Mouse (Mus musculus): ENCODE results near the gene Ern1. TPM values are rescaled to one million over a fixed set of nuclear protein-coding genes. Genes with fewer than 3 reads are reported as not detected.
A peak's percentile ranks its signal among the peaks of the same experiment; 100 is the strongest.
"Not testable (repeated sequence)": the region's sequence is repeated elsewhere in the genome, so short reads cannot be mapped to it uniquely, and the experiment has no call there.

Ern1 gene
- polyA plus RNA-seq, 1 experiment from 2014 or later: 5.9 TPM

GRCm38 (mm10) chr11:106501308-106502158, 13.9 kb upstream of the Ern1 start:
- Histone ChIP-seq H3K27me3 (no peaks in the 10 kb centered on the region), H3K9me3 (no peaks in the 10 kb centered on the region), H3K4me2 (peak overlapping the region; percentile 49), H3K27ac (peak overlapping the region; percentile 98), H3K9ac (peak overlapping the region; percentile 97), H3K4me3 (peak overlapping the region; percentile 79), H3K36me3 (0 out of 2 replicates have a peak, but pooled peaks cover 7% of the 10 kb centered on the region), H3K4me1 (no peaks in the 10 kb centered on the region; the same call in 1 of the 2 replicates)
- ATAC-seq (ENCODE audit: insufficient number of reproducible peaks, low FRiP score, low TSS enrichment, low read depth): peak; percentile 56
- 2% methylated on average over 22 of the region's 22 CpGs for WGBS

- Histone ChIP-seq H3K36me3 (no peaks in the 10 kb centered on the region), H3K9me3 (no peaks in the 10 kb centered on the region), H3K4me1 (no peaks in the 10 kb centered on the region; the same call in 1 of the 2 replicates), H3K4me3 (peak overlapping the region; percentile 79), H3K27me3 (no peaks in the 10 kb centered on the region), H3K4me2 (peak overlapping the region; percentile 49), H3K9ac (peak overlapping the region; percentile 97), H3K27ac (peak overlapping the region; percentile 98)
- peak; percentile 97 for ATAC-seq (ENCODE audit: insufficient number of reproducible peaks, low FRiP score, low TSS enrichment, low read depth)
- WGBS: under 1% methylated on average over 52 of the region's 55 CpGs
Observed at GRCm38 (mm10) chr11:106500393-106501307, 13.0 kb upstream of the Ern1 start.

- H3K4me2 ChIP-seq: no peak overlapping the region
- H3K4me1 ChIP-seq: no peaks in the 10 kb centered on the region; the same call in 1 of the 2 replicates
- 31% methylated on average over 4 of the region's 4 CpGs for WGBS
- no peaks in the 10 kb centered on the region for H3K9me3 ChIP-seq
- H3K27me3 ChIP-seq: no peaks in the 10 kb centered on the region
- no peak overlapping the region for H3K9ac ChIP-seq
- H3K36me3 ChIP-seq: no peaks in the 10 kb centered on the region
- no peak overlapping the region for H3K4me3 ChIP-seq
- no peak overlapping the region for H3K27ac ChIP-seq
- no peak for ATAC-seq (ENCODE audit: insufficient number of reproducible peaks, low FRiP score, low TSS enrichment, low read depth)
Observed at GRCm38 (mm10) chr11:106498739-106499379, 11.2 kb upstream of the Ern1 start.

- no peaks in the 10 kb centered on the region for H3K36me3 ChIP-seq
- no peak overlapping the region for H3K4me2 ChIP-seq
- H3K4me3 ChIP-seq: no peak overlapping the region
- no peak overlapping the region for H3K9ac ChIP-seq
- H3K9me3 ChIP-seq: no peaks in the 10 kb centered on the region
- no peaks in the 10 kb centered on the region; the same call in 1 of the 2 replicates for H3K4me1 ChIP-seq
- WGBS: 82% methylated on average over 2 of the region's 2 CpGs
- ATAC-seq (ENCODE audit: insufficient number of reproducible peaks, low FRiP score, low TSS enrichment, low read depth): no peak
- H3K27ac ChIP-seq: no peak overlapping the region
- no peaks in the 10 kb centered on the region for H3K27me3 ChIP-seq
Observed at GRCm38 (mm10) chr11:106497926-106498325, 10.3 kb upstream of the Ern1 start.

- not testable (repeated sequence) for H3K9ac ChIP-seq; ATAC-seq (ENCODE audit: insufficient number of reproducible peaks, low FRiP score, low TSS enrichment, low read depth); H3K4me2 ChIP-seq; H3K36me3 ChIP-seq; H3K4me3 ChIP-seq; H3K4me1 ChIP-seq; H3K9me3 ChIP-seq; H3K27me3 ChIP-seq; H3K27ac ChIP-seq
- WGBS: 90% methylated on average over 2 of the region's 2 CpGs
Observed at GRCm38 (mm10) chr11:106497009-106497408, 9.4 kb upstream of the Ern1 start.

- Histone ChIP-seq H3K27ac (no peak overlapping the region), H3K27me3 (no peaks in the 10 kb centered on the region), H3K36me3 (no peaks in the 10 kb centered on the region), H3K4me3 (no peak overlapping the region), H3K9ac (no peak overlapping the region), H3K9me3 (no peaks in the 10 kb centered on the region), H3K4me2 (no peak overlapping the region), H3K4me1 (peaks cover 2% of the 10 kb centered on the region; the same call in 1 of the 2 replicates)
- WGBS: 71% methylated on average over 7 of the region's 7 CpGs
- no peak for ATAC-seq (ENCODE audit: insufficient number of reproducible peaks, low FRiP score, low TSS enrichment, low read depth)
Observed at GRCm38 (mm10) chr11:106492984-106493669, 5.5 kb upstream of the Ern1 start.

GRCm38 (mm10) chr11:106491393-106491792, 3.7 kb upstream of the Ern1 start:
- Histone ChIP-seq H3K9ac (no peak overlapping the region), H3K27me3 (no peaks in the 10 kb centered on the region), H3K4me1 (peaks cover 7% of the 10 kb centered on the region), H3K4me3 (no peak overlapping the region), H3K36me3 (no peaks in the 10 kb centered on the region), H3K27ac (no peak overlapping the region), H3K4me2 (no peak overlapping the region), H3K9me3 (no peaks in the 10 kb centered on the region)
- 0% methylated on average over 3 of the region's 3 CpGs for WGBS
- ATAC-seq (ENCODE audit: insufficient number of reproducible peaks, low FRiP score, low TSS enrichment, low read depth): no peak

- H3K4me3 ChIP-seq; ATAC-seq (ENCODE audit: insufficient number of reproducible peaks, low FRiP score, low TSS enrichment, low read depth); H3K27me3 ChIP-seq; H3K9ac ChIP-seq; H3K27ac ChIP-seq; H3K4me1 ChIP-seq; H3K9me3 ChIP-seq; H3K4me2 ChIP-seq; H3K36me3 ChIP-seq: not testable (repeated sequence)
- 82% methylated on average over 6 of the region's 6 CpGs for WGBS
Observed at GRCm38 (mm10) chr11:106490600-106490999, 2.9 kb upstream of the Ern1 start.

GRCm38 (mm10) chr11:106490057-106490456, 2.4 kb upstream of the Ern1 start:
- WGBS: 55% methylated on average over 10 of the region's 10 CpGs

GRCm38 (mm10) chr11:106489036-106489693, 1.5 kb upstream of the Ern1 start:
- H3K36me3 ChIP-seq: no peaks in the 10 kb centered on the region
- no peaks in the 10 kb centered on the region for H3K27me3 ChIP-seq
- H3K9me3 ChIP-seq: no peaks in the 10 kb centered on the region
- H3K4me3 ChIP-seq: no peak overlapping the region
- H3K4me1 ChIP-seq: peaks cover 8% of the 10 kb centered on the region
- 53% methylated on average over 7 of the region's 7 CpGs for WGBS
- H3K9ac ChIP-seq: no peak overlapping the region
- H3K4me2 ChIP-seq: no peak overlapping the region
- H3K27ac ChIP-seq: no peak overlapping the region
- no peak for ATAC-seq (ENCODE audit: insufficient number of reproducible peaks, low FRiP score, low TSS enrichment, low read depth)

More at GRCm38 (mm10) chr11:106490057-106490456, 2.4 kb upstream of the Ern1 start:
- ATAC-seq (ENCODE audit: insufficient number of reproducible peaks, low FRiP score, low TSS enrichment, low read depth): no peak
- H3K4me1 ChIP-seq: peaks cover 8% of the 10 kb centered on the region
- H3K27me3 ChIP-seq: no peaks in the 10 kb centered on the region
- H3K27ac ChIP-seq: no peak overlapping the region
- H3K36me3 ChIP-seq: no peaks in the 10 kb centered on the region
- H3K9me3 ChIP-seq: no peaks in the 10 kb centered on the region
- H3K4me3 ChIP-seq: no peak overlapping the region
- H3K4me2 ChIP-seq: no peak overlapping the region
- H3K9ac ChIP-seq: no peak overlapping the region
